Mouse (Mus musculus): ENCODE measurements around the gene Ngrn. TPM values are rescaled to one million over a fixed set of nuclear protein-coding genes. Genes with fewer than 3 reads are reported as not detected.

Gene Ngrn
- 10 to 100 TPM; 19.2 to 23.1 TPM for total RNA-seq (2023)

DNA sequence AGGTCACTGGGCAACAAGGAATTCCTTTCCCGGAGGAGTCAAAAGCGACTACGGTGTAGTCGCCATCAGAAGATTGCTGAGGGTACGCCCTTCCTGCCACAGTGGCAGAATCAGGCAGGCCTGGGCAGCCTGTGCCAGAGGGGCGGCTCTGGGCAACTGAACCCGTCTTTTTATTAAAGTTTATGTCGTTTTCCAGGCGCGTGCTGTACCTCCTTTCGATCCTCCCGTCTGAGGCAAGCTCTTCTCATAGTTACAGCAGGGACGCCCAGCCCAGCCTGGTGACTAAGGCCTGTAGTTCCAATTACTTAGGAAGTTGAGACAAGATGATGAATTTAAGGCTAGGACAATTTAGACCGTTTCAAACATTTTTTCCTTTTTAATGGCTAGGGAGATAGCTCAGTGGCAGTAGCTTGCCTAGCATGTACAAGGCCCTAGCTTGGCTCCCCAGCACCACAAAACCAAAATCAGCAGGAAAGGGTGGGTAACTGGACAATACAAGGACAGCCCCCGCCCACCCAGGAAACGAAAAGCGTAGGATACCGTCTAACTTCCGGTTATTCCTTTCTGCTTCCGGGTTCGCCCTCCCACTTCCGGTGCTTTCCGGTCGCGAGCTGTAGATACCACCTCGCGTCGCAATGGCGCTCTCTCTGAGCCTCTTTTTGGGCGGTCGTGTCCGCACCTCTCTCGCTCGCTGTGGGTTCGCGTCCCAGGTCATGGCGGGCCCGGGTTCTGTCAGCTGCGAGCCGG lies at the start of gene Ngrn:
Gene Ngrn (plus strand): TSS at position 591 of the 747 bp plus-strand sequence.

DNA sequence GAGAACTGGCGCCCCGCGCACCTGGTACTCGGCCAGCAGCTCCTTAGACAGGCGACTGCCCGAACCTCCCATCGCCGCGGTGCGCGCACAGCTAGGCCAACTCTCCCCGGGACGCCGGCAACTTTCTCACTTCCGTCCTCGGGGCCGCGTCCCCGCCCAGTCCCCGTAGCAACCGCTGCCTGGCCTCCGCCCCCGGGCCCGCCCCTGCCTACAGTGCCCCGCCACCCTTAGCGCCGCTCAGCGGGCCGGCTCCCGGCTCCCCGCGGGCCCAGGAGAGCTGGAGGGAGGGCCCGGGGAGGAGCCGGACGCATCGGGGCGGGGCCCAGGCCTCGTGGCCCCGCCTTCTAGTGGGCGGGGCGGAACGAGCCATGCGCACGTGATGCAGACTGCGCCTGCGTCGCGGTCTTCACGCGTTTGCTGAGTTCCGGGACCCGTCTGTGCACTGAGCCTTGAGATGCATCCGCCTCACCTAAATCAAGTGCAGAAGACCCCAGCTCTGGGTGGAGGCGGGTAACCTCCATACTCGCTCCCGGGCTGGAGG lies 28.5 kb upstream of the Ngrn start, which contains the start of the genes Cib1 and Gdpgp1:
Gene Cib1 (minus strand): TSS at position 325 of the 541 bp plus-strand sequence.
Gene Gdpgp1 (plus strand): TSS at position 377 of the 541 bp plus-strand sequence.

DNA sequence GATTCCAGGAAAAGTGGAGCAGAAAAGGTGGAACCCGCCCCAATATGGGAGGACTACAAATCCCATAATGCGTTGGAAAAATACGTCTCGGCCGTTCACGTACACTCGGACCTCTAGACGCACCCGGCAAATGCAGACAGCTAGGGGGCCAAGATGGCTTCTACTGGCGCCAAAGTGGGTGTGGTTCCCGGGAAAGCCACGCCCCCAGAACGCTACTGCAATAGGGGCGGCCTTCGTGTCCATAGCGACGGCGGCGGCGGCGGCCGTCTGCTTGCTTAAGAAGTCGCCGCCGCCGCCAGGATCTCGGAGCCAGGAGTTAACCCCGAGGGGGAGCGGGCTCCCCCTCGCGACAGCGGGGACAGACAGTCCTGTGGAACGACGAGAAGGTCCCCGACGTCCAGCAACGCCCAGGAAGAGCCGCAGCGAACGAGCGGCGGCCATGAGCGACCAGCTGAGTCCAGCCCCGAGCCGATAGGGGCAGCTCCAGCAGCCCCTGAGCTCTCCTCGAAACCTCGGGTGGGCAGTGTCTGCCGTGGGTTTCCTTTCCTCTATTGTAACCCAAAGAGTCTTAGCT lies 14.8 kb upstream of the Ngrn start, which contains the start of gene Ttll13:
Gene Ttll13 (plus strand): TSS at position 229 of the 574 bp plus-strand sequence.

DNA sequence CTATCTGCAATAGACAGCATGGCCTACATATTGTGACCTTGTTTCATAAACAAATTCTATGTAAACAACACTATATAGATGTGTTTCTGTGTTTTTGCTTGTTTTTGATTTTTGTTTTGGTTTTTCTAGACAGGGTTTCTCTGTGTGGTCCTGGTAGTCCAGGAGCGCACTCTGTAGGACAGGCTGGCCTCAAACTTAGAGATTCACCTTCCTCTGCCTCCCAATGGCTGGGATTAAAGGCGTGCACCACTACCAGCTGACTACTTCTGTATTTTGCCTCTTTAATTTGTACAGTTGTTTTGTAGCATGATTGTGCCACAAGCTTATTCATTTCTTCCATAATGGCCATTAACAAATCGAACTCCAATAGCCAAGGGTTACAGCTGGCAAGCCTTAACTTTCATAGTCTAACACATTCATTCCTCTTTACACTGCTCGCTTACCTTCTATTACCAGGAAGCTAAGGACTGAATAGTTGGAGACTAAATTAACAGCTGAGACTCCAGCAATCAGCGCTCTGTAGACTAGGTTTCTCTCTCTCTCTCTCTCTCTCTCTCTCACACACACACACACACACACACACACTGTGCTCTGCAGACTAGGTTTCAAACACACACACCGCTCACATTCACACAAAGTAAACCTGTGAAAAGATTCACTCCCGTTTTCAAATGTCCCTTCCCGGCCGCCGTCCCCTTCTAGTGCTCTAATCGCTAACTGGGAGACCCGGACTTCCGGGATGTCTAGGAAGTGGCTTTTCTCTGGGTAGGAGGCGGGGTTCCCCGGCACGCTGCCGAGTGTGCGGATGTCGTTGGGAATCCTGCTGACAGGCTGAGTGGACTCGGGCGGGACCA lies 8.1 kb downstream of the Ngrn start, which contains the start of gene Vps33b:
Gene Vps33b (plus strand): TSS at position 753 of the 854 bp plus-strand sequence.

DNA sequence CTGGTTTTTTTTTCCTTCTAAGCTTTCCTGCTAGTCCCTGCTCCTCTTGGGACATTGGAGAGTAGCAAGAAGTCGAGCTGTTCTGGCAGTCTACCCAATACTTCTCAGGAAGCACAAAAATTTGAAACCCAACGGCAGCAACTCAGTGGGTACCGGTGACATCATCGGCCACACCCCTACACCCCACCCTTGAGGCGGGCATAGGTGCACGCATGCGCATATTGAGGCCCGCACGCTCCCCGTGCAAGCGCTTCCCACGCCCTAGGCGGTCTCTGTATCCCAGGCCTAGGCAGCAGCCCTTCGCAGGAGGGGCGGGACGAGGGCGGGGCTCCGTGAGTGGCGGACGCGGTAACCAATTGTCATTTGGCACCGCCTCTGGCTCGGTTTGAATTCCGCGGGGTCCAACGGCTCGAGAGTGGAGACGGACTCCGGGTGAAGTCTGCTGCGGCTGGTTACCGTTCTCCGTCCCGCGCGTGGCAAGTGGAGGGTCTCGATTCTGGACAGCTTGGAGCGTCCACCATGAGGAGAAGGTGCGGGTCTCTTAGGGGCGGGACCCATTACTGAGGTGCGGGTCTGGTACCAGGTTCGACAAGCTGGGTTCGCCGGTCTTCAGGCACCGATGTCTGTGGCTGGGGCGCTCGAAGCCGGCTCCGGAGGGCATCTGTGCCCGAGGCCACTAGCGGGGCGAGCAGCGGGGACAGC lies 33.2 kb downstream of the Ngrn start, which contains the start of gene Prc1:
Gene Prc1 (plus strand): TSS at position 389 of the 702 bp plus-strand sequence.

Other genes starting within 250 kb of the Ngrn start
- gene Zfp710, start 236.4 kb upstream of the Ngrn start, total RNA-seq (2023): 10 to 100 TPM; 63.2 to 81.5 TPM
- gene Idh2, start 145.8 kb upstream of the Ngrn start, total RNA-seq (2023): 10 to 100 TPM; 32.8 to 34.5 TPM
- 100 to 1,000 TPM; 172 to 180 TPM for gene Sema4b, start 74.4 kb upstream of the Ngrn start, total RNA-seq (2023)
- gene Cib1, start 28.4 kb upstream of the Ngrn start, total RNA-seq (2023): 100 to 1,000 TPM; 103 to 112 TPM
- gene Gdpgp1, start 28.4 kb upstream of the Ngrn start, total RNA-seq (2023): 10 to 100 TPM in 1 of 2 experiments, 1 to 10 TPM in 1; 6.9 to 11.5 TPM
- gene Ttll13, start 14.8 kb upstream of the Ngrn start, total RNA-seq (2023): 1 to 10 TPM; 1.9 to 2.0 TPM
- 10 to 100 TPM; 35.4 to 36.0 TPM for gene Vps33b, start 8.4 kb downstream of the Ngrn start, total RNA-seq (2023)
- 1 to 10 TPM; 6.4 to 6.6 TPM for gene Prc1, start 33.2 kb downstream of the Ngrn start, total RNA-seq (2023)
- gene Rccd1, start 63.2 kb downstream of the Ngrn start, total RNA-seq (2023): 10 to 100 TPM; 32.9 to 35.2 TPM
- 10 to 100 TPM; 78.5 to 99.3 TPM for gene Unc45a, start 79.8 kb downstream of the Ngrn start, total RNA-seq (2023)
- 10 to 100 TPM; 10.4 to 31.2 TPM for gene Hddc3, start 81.9 kb downstream of the Ngrn start, total RNA-seq (2023)
- gene Man2a2, start 110.2 kb downstream of the Ngrn start, total RNA-seq (2023): 100 to 1,000 TPM; 105 to 122 TPM
- 10 to 100 TPM; 30.1 to 41.4 TPM for gene Fes, start 126.7 kb downstream of the Ngrn start, total RNA-seq (2023)
- 10 to 100 TPM; 59.5 to 68.3 TPM for gene Furin, start 144.2 kb downstream of the Ngrn start, total RNA-seq (2023)

Measured in B cell, adult 67 days (primary cell).